Mouse (Mus musculus) c-Kit-negative CD71-positive TER-119-positive erythroid progenitor cells, embryonic 14.5 days (primary cell): ENCODE data around the gene Grid1.

Source experiments
- DNase-seq: peaks from one replicate; pipeline ENCODE4 v3.0.0-alpha.2; 2013; ENCODE audit warnings: low read depth, low spot score

Grid1 gene

DNA sequence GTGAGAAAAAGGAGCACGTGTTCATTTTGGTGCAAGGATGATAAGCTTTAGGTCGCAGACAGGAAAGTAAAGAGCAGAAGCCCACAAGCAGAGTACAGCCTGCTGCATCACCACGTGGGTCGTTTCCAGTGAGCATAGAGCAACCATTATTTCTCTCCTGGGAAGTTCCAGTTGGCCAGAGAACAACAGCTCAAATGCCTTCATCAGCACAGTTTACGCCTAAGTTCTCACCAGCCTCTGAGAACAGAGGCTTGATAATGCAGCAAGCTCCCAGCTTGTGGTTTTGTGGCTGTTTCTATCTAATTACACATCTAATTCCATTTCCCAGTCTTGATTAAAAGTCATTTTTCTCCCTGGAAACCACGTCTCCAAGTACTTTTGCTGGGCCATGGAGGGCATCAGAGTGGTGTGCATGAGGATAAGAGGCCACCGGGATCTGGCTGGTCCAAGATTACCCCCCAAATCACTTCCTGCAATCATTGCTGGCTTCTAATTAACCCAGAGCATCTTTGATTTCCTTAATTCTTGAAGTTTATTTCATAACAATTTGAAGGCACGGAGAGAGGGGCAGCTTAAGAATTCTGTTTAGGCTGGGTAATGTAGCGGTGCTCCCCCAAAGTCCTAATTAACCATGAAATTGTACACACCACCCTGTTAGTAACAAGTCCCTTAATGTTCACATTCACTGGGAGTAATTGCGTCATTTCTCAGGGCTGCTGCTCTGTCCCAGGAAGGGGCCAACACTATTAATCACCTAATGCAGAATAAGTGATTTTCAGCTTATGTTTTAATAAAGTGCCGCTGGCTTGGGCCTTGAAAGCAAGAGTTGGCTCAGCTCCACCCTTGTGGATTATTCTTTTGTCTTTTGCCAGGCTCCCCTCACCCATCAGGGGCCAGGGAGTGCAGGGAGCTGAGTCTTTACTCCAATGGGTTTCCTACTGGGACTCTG, 292.7 kb downstream of the Grid1 start:
- DNase-seq: no peak

- DNase-seq: no peak
Observed at GRCm38 (mm10) chr14:35113276-35113645, 293.4 kb downstream of the Grid1 start.

DNA sequence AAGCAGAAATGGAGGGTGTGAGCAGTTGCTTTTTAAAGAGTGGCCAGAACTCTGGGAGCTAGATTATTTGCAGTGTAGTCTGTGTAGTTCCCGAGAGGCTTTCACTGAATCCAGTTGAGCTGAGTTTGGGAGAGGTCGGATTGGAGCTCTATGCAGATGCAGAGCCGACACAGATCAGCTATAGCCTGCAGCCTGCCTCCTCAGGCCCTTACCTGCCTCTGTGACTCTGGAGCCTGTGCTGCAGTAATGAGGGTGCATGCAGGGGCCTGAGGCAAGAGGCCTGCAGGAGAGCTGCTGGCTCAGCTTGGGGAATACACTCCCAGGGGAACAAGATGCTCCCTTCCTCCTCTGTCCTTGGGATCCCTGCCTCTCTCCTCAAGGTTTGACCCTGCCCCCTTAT, 296.0 kb downstream of the Grid1 start:
- no peak for DNase-seq

DNA sequence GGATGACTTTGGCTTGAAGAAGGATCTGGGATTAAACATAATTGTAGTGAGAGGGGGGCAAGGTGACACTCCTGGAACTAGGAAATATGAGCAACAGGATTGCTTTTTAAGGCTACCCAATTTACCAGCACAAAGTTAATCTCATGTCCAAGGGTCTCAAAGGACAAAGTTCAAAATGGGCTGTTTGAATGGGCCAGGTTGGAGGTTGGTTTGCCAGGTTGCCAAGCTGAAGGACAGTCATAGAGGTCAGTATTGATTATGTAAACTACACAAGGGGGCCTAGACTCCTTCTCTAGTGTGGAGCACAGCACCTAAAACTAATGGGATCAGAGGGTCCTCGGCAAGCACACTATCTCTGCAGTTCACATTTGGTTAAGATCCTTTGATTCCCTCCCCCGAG, 300.2 kb downstream of the Grid1 start:
- DNase-seq: no peak

DNA sequence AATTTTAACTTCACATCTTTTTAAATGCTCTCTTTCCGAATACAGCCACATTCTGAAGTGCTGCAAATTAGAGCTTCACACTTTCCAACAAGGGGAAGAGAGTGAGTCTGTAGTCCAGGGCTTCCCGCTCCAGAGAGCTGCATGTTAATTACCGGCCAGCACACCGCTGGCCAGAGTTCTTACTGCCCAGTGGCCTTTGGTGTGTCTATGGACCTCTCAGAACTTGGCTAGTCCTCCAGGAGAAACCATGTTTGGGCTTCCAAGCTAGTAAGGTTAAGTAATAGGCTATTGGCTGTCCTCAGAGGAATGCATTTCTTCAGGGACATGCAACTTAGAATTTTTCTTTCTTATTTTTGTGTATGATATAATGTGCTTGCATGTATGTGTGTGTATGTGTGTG, 301.0 kb downstream of the Grid1 start:
- DNase-seq: no peak

- DNase-seq: no peak
Observed at GRCm38 (mm10) chr14:35122111-35122510, 302.2 kb downstream of the Grid1 start.

DNA sequence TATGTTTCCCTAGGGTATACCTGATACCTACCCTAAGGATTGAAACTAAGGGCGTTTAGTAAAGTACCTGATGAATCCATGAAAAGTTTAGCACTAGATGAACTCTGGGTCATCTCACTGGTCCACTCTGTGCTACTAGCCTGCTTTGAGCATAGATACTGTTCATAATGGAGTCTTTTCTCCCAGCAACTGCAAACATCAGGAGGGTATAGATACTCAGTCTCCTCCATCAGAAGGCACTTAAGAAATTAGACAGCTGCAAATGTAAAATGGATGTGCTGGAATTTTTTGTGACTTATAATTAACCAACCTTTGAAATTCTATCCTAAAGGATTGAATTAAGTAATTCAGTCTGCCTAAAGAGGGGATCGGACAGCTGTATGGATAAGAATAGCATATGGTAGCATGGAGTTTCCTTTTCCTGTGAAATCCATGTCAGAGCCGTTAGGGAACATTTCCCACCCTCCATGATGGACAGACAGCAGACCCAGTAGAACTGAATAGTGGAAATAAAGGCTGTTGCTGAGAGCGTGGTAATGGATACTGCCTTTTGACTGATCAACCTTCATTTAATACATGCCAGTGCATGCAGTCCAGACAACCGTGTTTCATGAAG, 303.5 kb downstream of the Grid1 start:
- no peak for DNase-seq

DNA sequence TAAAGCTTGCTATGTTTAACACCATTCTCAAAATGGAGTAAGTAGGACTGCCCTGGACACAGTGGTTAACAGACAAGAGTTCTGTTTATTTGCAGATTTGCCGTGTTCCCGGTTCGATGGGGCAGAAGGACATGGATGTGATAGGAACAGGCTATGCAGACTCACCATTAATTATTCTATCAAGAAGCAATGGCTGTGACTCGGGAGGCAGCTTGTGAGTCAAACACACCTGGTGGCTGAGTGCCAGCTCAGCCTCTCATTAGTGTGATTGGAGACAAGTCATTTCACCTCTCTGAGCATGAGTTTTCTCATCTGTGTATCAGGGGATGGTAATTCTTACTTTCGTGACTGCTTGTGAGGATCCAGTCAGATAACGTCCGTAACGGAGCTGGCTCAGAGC, 307.7 kb downstream of the Grid1 start:
- DNase-seq: no peak

DNA sequence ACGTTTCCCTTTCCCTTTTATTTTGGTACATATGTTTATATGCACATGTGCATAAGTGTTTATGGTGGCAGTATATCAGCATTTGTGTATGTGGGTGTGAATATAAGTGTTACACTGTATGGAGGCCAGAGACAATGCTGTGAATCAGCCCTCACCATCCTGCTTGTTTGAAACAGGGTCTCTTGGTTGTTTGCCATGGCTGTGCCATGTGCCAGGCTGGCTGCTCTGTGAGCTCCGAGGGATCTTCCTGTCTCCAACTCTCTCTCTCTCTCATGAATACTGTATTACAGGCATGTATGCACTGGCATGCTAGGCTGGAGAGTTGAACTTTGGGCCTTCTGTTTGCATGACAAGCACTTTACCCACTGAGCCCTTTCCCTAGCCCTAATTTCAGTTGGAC, 315.1 kb downstream of the Grid1 start:
- no peak for DNase-seq

- DNase-seq: no peak
Observed at GRCm38 (mm10) chr14:35138069-35138468, 318.2 kb downstream of the Grid1 start.

DNA sequence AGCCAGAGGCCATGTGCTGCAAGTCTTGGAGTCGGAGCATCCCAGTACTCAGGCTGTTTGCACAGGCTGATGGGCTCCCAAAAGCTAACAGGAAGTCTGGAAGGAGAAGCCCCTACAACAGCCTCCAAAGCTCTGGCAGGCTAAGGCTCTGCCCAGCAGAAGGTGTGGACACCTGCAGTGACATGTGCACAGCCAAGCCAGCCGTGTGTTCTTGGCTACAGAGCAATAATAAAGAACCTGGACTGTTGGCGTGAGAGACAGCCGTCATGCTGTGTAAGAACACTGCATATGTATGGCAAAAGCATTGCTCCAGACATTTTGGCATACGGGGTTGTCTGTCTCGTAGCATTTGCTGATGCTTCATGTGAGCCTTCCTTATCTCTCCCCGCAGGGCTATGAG, 319.9 kb downstream of the Grid1 start:
- no peak for DNase-seq

- DNase-seq: no peak
Observed at GRCm38 (mm10) chr14:35152450-35152849, 332.5 kb downstream of the Grid1 start.

- no peak for DNase-seq
Observed at GRCm38 (mm10) chr14:35153701-35154277, 333.9 kb downstream of the Grid1 start.

GRCm38 (mm10) chr14:35154364-35154763, 334.5 kb downstream of the Grid1 start:
- no peak for DNase-seq

DNA sequence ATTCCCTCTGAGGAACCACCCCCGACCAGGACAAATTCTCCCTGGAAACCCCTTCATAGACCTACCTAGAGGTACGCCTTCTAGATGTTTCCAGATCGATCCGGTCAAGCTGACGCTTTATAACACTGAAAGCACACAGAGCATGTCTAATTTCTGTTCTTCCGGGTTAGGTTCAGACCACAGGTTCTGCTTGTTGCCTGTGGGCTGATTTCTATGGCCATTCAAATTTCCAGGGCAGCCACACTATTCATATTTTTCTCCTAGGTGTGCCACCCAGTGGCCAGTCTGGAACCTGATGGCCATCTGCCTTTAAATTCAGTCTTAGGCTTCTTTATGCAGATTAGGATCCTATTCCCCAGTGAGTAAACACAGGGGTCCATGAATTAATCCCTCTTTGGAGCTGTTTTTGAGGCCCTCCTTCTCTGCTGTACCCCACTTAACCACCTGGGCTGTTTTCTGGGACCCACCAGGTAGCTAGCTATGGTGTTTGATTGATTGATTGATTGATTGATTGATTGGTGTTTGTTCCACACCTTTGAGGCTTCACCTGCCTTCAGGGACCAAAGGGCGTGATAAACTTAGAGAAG, 337.3 kb downstream of the Grid1 start:
- DNase-seq: no peak

DNA sequence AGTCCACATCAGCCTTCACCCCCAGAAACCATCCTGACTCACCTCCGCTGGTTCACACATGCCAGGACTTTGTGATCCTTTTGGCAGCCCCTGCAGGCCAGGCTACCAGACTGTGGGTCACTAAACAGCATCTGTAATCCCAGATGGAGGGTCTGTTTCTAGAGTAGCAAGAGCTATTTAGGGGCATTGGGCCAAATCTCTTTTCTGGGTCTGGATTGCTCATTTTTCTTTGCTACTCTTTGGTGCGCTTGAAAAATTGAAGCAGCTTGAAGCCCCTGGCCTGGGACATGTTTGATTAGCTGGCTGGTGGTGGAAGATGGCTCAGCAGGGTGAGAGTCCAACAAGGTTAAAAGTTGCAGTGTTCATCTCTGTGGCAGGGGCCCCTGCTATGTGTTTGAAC, 339.4 kb downstream of the Grid1 start:
- no peak for DNase-seq

GRCm38 (mm10) chr14:35167451-35167850, 347.5 kb downstream of the Grid1 start:
- no peak for DNase-seq

DNA sequence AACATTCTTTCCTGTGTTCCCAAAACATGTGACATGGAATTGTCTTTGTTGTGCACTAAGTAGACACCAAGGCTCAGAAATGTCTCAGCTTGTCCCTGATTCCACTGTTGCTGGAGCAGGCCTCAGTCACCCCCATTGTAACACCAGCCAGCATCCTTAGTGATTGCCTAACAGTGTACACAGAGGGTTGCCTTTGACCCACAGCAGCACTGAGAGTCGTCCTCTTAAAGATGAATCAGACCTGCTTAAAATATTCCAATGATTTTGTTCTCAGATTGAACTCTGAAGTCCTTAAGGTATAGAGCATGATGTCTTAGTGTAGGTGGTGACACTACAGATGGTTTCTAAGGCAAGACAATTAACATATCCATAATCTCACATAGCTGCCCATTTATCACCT, 354.0 kb downstream of the Grid1 start:
- no peak for DNase-seq

GRCm38 (mm10) chr14:35176021-35176420, 356.1 kb downstream of the Grid1 start:
- no peak for DNase-seq

GRCm38 (mm10) chr14:35179076-35179475, 359.2 kb downstream of the Grid1 start:
- DNase-seq: no peak

DNA sequence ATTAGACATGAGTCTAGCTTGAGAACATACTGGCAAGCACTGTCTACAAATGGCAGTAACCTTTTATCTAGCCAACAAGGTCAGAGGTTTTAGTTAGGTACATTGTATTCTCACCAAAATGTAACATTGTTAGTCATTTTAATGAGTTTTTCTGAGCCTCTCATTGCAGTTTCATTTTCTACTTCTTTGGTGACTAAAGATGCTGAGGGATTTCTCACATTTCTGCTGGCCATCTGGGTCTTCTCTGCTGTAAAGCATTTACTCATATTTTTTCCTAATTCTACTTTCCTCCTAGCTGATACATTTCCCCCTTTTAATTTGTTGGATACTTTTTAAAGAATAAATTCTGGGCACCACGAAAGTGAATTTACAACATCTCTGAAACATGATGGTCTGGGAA, 365.5 kb downstream of the Grid1 start:
- no peak for DNase-seq

DNA sequence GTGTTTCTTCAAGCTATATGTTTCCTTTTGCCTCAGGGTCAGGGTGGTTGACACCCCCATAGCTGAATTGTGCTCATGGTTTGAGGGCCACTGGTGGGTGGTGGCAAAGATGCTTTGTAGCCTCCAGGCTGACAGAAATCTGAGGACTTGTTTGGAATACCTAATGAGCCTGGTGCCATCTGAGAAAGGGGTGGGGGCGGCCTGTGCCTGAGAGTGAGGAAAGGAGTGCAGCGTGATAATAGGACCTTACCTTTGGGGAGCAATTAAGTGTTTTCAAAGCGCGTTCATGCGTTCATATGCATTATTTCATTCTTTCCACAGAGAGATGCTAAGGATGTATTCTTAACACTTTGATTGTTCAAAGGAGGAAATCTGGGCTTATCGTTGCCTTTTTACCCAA, 372.3 kb downstream of the Grid1 start:
- DNase-seq: no peak
